Mouse (Mus musculus) kidney, adult 2 months (tissue): Measurements from ENCODE around the gene Slc9a9. TPM values are rescaled to one million over a fixed set of nuclear protein-coding genes. Genes with fewer than 3 reads are reported as not detected.
A peak's percentile ranks its signal among the peaks of the same experiment; 100 is the strongest.
"Not testable (repeated sequence)": the region's sequence is repeated elsewhere in the genome, so short reads cannot be mapped to it uniquely, and the experiment has no call there.

Source experiments
- DNase-seq: peaks from one replicate; pipeline ENCODE4 v3.0.0; 2021
- H3K27ac ChIP-seq: fragments of 200-500 bp; 2 replicates; pipeline ENCODE4 v1.5.1; 2012; ENCODE audit warnings: low read depth, low read length, control low read depth, inconsistent platforms; ENCODE audit not compliant: insufficient read depth
- H3K27me3 ChIP-seq: fragments of 200-500 bp; replicated peaks from 2 replicates; pipeline ENCODE4 v1.6.1; 2012; ENCODE audit warnings: mild to moderate bottlenecking, moderate library complexity, low read length, inconsistent platforms; ENCODE audit not compliant: control insufficient read depth, insufficient read depth
- H3K36me3 ChIP-seq: fragments of 200-500 bp; 2 replicates; pipeline ENCODE4 v1.6.1; 2012; ENCODE audit warnings: mild to moderate bottlenecking, moderate library complexity, low read length, inconsistent platforms; ENCODE audit not compliant: control insufficient read depth, insufficient read depth
- H3K4me1 ChIP-seq: fragments of 200-500 bp; 2 replicates; pipeline ENCODE4 v1.6.1; 2011; ENCODE audit warnings: low read length; ENCODE audit not compliant: control insufficient read depth, insufficient read depth
- H3K4me3 ChIP-seq: fragments of 200-500 bp; 2 replicates; pipeline ENCODE4 v1.5.1; 2011; ENCODE audit warnings: mild to moderate bottlenecking, low read depth, low read length, control low read depth; ENCODE audit not compliant: insufficient read depth
- CTCF ChIP-seq: fragments of 200-500 bp; conservative IDR thresholded peaks from 2 replicates; pipeline ENCODE4 v1.5.1; 2011; ENCODE audit warnings: low read depth, mild to moderate bottlenecking, control low read depth, low read length, moderate library complexity, mixed read lengths; ENCODE audit not compliant: insufficient read depth, insufficient read length
- POLR2A ChIP-seq: fragments of 200-500 bp; IDR thresholded peaks from one replicate; pipeline ENCODE4 v1.6.1; 2011; ENCODE audit warnings: low read depth, low read length, control low read depth
- WGBS: fragments of 180-500 bp; shearing (Covaris S2); methylation state at CpG from one replicate; pipeline ENCODE4 v1.1.7; 2018; 5-methylcytosine and 5-hydroxymethylcytosine counted together
- polyA plus RNA-seq: library from polyadenylated mRNA; depleted of rRNA; stranded (reverse); fragments of >200 nt; gene quantifications from 2 replicates; pipeline ENCODE4 v1.2.3, GENCODE M21; 2012; rRNA removed

Gene Slc9a9
- polyA plus RNA-seq: 1.2 and 1.5 TPM in 2 replicates

DNA sequence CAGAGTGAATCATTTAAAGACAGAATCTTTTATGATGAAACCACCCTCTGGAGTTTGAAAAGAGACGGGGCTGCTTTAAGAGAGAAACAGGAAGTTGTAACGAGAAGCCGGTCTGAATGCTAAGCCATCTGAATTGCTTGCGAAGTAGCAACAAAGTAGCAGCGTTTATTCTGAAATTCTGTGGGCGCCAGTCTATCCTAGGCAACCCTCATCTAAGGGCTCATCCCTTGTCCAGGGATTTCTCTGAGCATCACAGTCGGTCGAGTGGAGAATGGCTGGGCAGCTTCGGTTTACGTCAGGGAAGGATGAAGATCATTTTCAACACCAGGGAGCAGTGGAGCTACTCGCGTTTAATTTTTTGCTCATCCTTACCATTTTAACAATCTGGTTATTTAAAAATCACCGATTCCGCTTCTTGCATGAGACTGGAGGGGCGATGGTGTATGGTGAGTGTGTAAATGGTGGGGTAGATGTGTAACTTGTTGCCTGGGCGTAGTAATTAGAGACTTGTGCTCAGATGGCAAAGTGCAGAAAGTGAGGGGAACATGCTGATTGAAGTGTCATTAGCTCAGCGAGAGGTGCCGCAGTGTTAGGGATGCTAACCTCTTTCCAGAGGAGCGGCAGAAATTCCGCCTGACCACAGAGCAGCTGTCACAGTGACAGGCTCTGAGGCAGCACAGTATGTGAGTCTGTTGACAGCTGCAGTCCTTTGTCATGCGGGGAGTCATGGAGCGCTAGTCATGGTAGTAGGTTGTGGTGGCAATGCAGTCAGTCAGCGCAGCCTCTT lies at the start of gene Slc9a9:
Slc9a9 (plus strand) TSS at position 119 of the 787 bp plus-strand sequence.
- no peak within 1 kb of the TSS for H3K27ac ChIP-seq
- DNase-seq: peak; percentile 3

GRCm38 (mm10) chr9:94620342-94620741 lies 49.4 kb upstream of the Slc9a9 start:
- H3K27ac ChIP-seq: no peak overlapping the region

More for the DNA sequence above, at the start of gene Slc9a9:
- Histone ChIP-seq H3K4me1 (no peaks in the 10 kb centered on the region), H3K4me3 (peak within 1 kb of the TSS; percentile 51), H3K27me3 (no peaks in the 10 kb centered on the region), H3K36me3 (no peaks in the 10 kb centered on the region)
- TF ChIP-seq POLR2A (no peak), CTCF (no peak)
- under 1% methylated on average over 23 of the region's 23 CpGs for WGBS

GRCm38 (mm10) chr9:94620846-94621245 lies 48.9 kb upstream of the Slc9a9 start:
- H3K4me1 ChIP-seq: no peaks in the 10 kb centered on the region
- no peak for DNase-seq
- H3K4me3 ChIP-seq: no peak overlapping the region
- no peak overlapping the region for H3K27ac ChIP-seq
- 87% methylated on average over 10 of the region's 10 CpGs for WGBS
- no peaks in the 10 kb centered on the region; the same call in 1 of the 2 replicates for H3K27me3 ChIP-seq
- no peaks in the 10 kb centered on the region for H3K36me3 ChIP-seq
- no peak for TF ChIP-seq CTCF
- no peak for TF ChIP-seq POLR2A

More at GRCm38 (mm10) chr9:94620342-94620741, 49.4 kb upstream of the Slc9a9 start:
- DNase-seq: no peak
- no peaks in the 10 kb centered on the region for H3K4me1 ChIP-seq
- no peaks in the 10 kb centered on the region; the same call in 1 of the 2 replicates for H3K27me3 ChIP-seq
- WGBS: 79% methylated on average over 6 of the region's 6 CpGs
- H3K36me3 ChIP-seq: no peaks in the 10 kb centered on the region
- TF ChIP-seq CTCF (no peak), POLR2A (no peak)
- no peak overlapping the region for H3K4me3 ChIP-seq

- DNase-seq: no peak
- Histone ChIP-seq H3K36me3 (no peaks in the 10 kb centered on the region), H3K27ac (no peak overlapping the region), H3K27me3 (no peaks in the 10 kb centered on the region; the same call in 1 of the 2 replicates), H3K4me1 (no peaks in the 10 kb centered on the region), H3K4me3 (no peak overlapping the region)
- WGBS: 54% methylated on average over 2 of the region's 2 CpGs
- TF ChIP-seq POLR2A (no peak), CTCF (no peak)
Observed at GRCm38 (mm10) chr9:94621902-94622301, 47.8 kb upstream of the Slc9a9 start.

GRCm38 (mm10) chr9:94626737-94627136 lies 43.0 kb upstream of the Slc9a9 start:
- H3K27ac ChIP-seq: no peak overlapping the region
- WGBS: 86% methylated on average over 3 of the region's 3 CpGs
- no peaks in the 10 kb centered on the region for H3K27me3 ChIP-seq
- no peak overlapping the region for H3K4me3 ChIP-seq
- TF ChIP-seq POLR2A: no peak
- no peak for TF ChIP-seq CTCF
- no peak for DNase-seq
- no peaks in the 10 kb centered on the region for H3K4me1 ChIP-seq
- H3K36me3 ChIP-seq: no peaks in the 10 kb centered on the region

GRCm38 (mm10) chr9:94628948-94629347 lies 40.8 kb upstream of the Slc9a9 start:
- no peaks in the 10 kb centered on the region for H3K27me3 ChIP-seq
- 43% methylated on average over 3 of the region's 3 CpGs for WGBS
- no peaks in the 10 kb centered on the region for H3K4me1 ChIP-seq
- no peak for DNase-seq
- H3K36me3 ChIP-seq: no peaks in the 10 kb centered on the region
- no peak overlapping the region for H3K4me3 ChIP-seq
- no peak overlapping the region for H3K27ac ChIP-seq
- no peak for TF ChIP-seq POLR2A

- WGBS: 94% methylated on average over 4 of the region's 4 CpGs
- DNase-seq, H3K4me3 ChIP-seq, H3K36me3 ChIP-seq, H3K27ac ChIP-seq, H3K4me1 ChIP-seq, H3K27me3 ChIP-seq: not testable (repeated sequence)
Observed at GRCm38 (mm10) chr9:94634275-94634674, 35.4 kb upstream of the Slc9a9 start.
